Mouse (Mus musculus): ENCODE measurements at regions not wholly inside any gene's neighbourhood (a gene's known extent, or its start where the extent isn't known, plus 50 kb on each side); places are given as distances from the start of the nearest gene placed in this dataset.
"Not testable (repeated sequence)": the region's sequence is repeated elsewhere in the genome, so short reads cannot be mapped to it uniquely, and the experiment has no call there.

- intact Hi-C loops (cut with DNase I), result no loop called here
- no peak for DNase-seq
Observed at GRCm38 (mm10) chr5:13847571-13847970, 56.2 kb downstream of the Speer3 start.

- intact Hi-C loops (cut with DNase I); DNase-seq: not testable (repeated sequence)
Observed at GRCm38 (mm10) chr5:13880236-13880635, 88.8 kb downstream of the Speer3 start.

GRCm38 (mm10) chr5:13888415-13888814 lies 97.0 kb downstream of the Speer3 start:
- intact Hi-C loops (cut with DNase I), result no loop called here
- no peak for DNase-seq

- no peak for DNase-seq
- intact Hi-C loops (cut with DNase I), result no loop called here
Observed at GRCm38 (mm10) chr5:13908257-13908656, 116.8 kb upstream of the Sema3e start.

- no peak for DNase-seq
- intact Hi-C loops (cut with DNase I), result no loop called here
Observed at GRCm38 (mm10) chr5:13917355-13917754, 107.7 kb upstream of the Sema3e start.

GRCm38 (mm10) chr5:13922295-13922694 lies 102.8 kb upstream of the Sema3e start:
- no peak for DNase-seq
- intact Hi-C loops (cut with DNase I), result no loop called here

- intact Hi-C loops (cut with DNase I), result no loop called here
- no peak for DNase-seq
Observed at GRCm38 (mm10) chr5:13931011-13931410, 94.1 kb upstream of the Sema3e start.

- DNase-seq, result no peak
Observed at GRCm38 (mm10) chr5:13951346-13951745, 73.7 kb upstream of the Sema3e start.

GRCm38 (mm10) chr5:13955616-13956015 lies 69.5 kb upstream of the Sema3e start:
- intact Hi-C loops (cut with DNase I), result loop anchor here (1.0 kb wide), 1 partner anchor 35 kb away; no protein-coding TSS in a partner anchor
- DNase-seq, result no peak

More at GRCm38 (mm10) chr5:13951346-13951745, 73.7 kb upstream of the Sema3e start:
- intact Hi-C loops (cut with DNase I), result no loop called here

- DNase-seq, result no peak
- intact Hi-C loops (cut with DNase I), result no loop called here
Observed at GRCm38 (mm10) chr5:13959575-13959974, 65.5 kb upstream of the Sema3e start.

GRCm38 (mm10) chr5:13965901-13966300 lies 59.2 kb upstream of the Sema3e start:
- intact Hi-C loops (cut with DNase I), result no loop called here
- DNase-seq, result no peak

GRCm38 (mm10) chr5:13974664-13975063 lies 50.4 kb upstream of the Sema3e start:
- intact Hi-C loops (cut with DNase I), result no loop called here
- no peak for DNase-seq

Small RNA genes in the stretch of these regions (microRNA-seq; reads per million reads assigned to microRNA genes)
- 0 reads per million in 2 experiments for gene Gm24054

Data from gastrocnemius, postnatal 36 days (tissue).